Mouse (Mus musculus) E14TG2a.4 (cell line): ENCODE measurements around the gene Etv3.
A peak's percentile ranks its signal among the peaks of the same experiment; 100 is the strongest.

ENCODE experiments used
- H3K27me3 ChIP-seq: 2 replicates; pipeline ENCODE4 v1.6.1; 2014; ENCODE audit warnings: low read length, control low read depth; ENCODE audit not compliant: insufficient read depth
- H3K36me3 ChIP-seq: 2 replicates; pipeline ENCODE4 v1.6.1; 2014; ENCODE audit warnings: low read length, control low read depth; ENCODE audit not compliant: insufficient read depth
- H3K4me1 ChIP-seq: replicated peaks from 2 replicates; pipeline ENCODE4 v1.6.1; 2014; ENCODE audit warnings: low read depth, low read length, control low read depth
- H3K4me3 ChIP-seq: replicated peaks from 2 replicates; pipeline ENCODE4 v1.5.1; 2014; ENCODE audit warnings: mild to moderate bottlenecking, low read length
- H3K9me3 ChIP-seq: 2 replicates; pipeline ENCODE4 v1.6.1; 2014; ENCODE audit warnings: low read length, control low read depth
- CTCF ChIP-seq: conservative IDR thresholded peaks from 2 replicates; pipeline ENCODE4 v1.5.1; 2014; ENCODE audit warnings: low read length
- NANOG ChIP-seq: IDR thresholded peaks from 2 replicates; pipeline ENCODE4 v1.6.1; 2014; ENCODE audit warnings: borderline replicate concordance, low read length, mixed read lengths
- POU5F1 ChIP-seq: IDR thresholded peaks from 2 replicates; pipeline ENCODE4 v1.6.1; 2014; ENCODE audit warnings: low read length, borderline replicate concordance

The Etv3 gene

DNA sequence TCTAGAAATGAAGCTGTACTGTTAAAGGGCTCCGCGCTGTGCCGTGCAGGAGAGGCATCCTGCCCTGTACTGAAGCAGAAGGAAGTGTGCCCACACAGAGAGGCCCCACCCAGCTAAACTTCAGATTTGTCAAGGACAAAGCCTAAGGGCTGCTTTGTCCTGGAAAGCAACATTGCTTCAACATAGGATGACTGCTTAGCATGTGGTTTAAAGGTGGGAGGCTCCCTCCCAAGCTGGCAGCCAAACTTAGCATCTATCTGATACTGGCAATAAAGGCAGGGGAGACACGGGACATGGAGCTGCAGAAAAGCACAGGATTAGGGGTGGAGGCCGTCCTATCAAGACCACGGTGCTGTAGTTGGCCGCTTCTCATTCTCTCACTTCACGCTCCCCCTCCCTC lies 24.1 kb upstream of the Etv3 start:
- TF ChIP-seq NANOG, result no peak
- peaks cover 55% of the 10 kb centered on the region for H3K4me1 ChIP-seq
- no peaks in the 10 kb centered on the region for H3K36me3 ChIP-seq
- peaks cover 4% of the 10 kb centered on the region; the same call in 1 of the 2 replicates for H3K9me3 ChIP-seq
- H3K27me3 ChIP-seq, result peaks cover 7% of the 10 kb centered on the region
- peak overlapping the region; percentile 3; the same call in 1 of the 2 replicates for H3K4me3 ChIP-seq

DNA sequence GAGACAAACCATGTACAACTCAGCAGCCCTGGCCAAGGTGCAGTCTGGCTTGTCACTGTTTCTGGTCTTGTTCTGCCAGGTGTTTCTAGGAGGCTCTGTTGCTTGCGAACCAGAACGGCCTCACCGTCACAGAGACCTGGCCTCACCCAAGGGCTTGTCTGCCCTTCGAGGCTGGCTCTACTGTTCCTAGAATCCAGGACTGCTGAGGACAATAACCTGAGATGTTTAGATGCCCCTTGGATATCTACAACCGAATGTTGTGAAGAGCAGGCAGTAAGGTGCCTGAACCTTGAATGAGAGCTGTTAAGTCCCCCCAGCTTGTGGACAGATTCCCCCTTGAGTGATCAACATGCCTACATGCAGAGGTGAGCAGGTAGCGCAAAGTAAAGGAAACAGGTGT lies 22.4 kb upstream of the Etv3 start:
- H3K36me3 ChIP-seq, result no peaks in the 10 kb centered on the region
- no peak for TF ChIP-seq POU5F1
- no peak for TF ChIP-seq CTCF
- no peak for TF ChIP-seq NANOG
- H3K9me3 ChIP-seq, result peaks cover 4% of the 10 kb centered on the region; the same call in 1 of the 2 replicates
- peaks cover 7% of the 10 kb centered on the region for H3K27me3 ChIP-seq
- peaks cover 55% of the 10 kb centered on the region for H3K4me1 ChIP-seq
- no peak overlapping the region for H3K4me3 ChIP-seq

DNA sequence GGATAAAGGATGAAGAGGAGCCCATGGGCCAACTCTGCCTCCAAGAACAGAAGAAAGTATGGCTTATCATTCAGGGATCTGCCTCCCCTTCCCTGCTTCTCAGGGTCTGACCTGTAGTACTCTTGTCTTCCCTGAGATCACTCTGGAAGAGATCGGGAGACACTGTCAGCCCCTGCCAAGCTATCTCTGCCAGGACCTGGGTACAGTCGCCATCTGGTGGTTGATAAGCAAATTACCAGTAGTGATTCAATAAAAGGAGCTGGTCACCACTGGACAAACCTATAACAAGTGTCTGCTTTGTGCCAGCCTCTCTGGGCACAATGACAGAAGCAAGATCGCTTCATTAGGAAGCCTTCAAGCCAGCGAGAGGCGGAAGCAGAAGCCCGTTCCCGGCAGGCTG lies 20.9 kb upstream of the Etv3 start:
- Histone ChIP-seq H3K36me3 (no peaks in the 10 kb centered on the region), H3K4me1 (peaks cover 56% of the 10 kb centered on the region), H3K4me3 (no peak overlapping the region), H3K9me3 (peaks cover 4% of the 10 kb centered on the region; the same call in 1 of the 2 replicates), H3K27me3 (peaks cover 14% of the 10 kb centered on the region)
- TF ChIP-seq NANOG, result no peak
- no peak for TF ChIP-seq POU5F1
- peak; percentile 68 for TF ChIP-seq CTCF

DNA sequence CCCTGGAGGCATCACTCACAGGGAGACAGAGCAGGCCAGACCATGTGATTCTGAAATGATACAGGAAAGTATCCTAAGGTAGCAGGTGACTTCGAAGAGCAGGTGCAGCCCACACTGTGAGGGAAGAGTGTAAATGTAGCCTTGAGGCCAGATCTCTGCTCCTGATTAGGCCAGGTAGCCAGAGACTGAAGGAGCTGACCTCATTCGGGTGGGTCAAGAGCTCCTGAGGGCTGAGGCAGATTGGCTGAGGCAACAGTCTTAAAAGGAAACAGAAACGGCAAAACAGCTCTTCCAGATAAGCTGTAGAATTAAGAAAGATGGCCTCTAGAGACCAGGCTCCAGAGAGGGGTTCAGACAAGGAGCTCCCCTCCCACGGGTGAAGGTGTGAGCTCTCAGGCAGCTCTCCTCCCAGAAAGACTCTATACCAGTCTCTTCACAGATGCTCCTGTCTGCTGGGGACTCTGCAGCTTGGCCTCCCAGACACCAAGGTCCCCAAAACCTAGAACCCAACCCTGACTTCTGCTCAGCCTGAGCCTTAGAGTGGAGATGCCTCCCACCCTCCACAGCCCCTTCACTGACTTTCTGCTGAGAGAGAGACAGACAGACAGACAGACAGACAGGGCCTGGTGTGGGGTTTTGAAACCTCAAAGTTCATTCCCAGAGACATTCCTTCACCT lies 20.3 kb upstream of the Etv3 start:
- no peak for TF ChIP-seq POU5F1
- no peak for TF ChIP-seq NANOG
- no peak for TF ChIP-seq CTCF
- Histone ChIP-seq H3K27me3 (peaks cover 17% of the 10 kb centered on the region), H3K4me3 (no peak overlapping the region), H3K4me1 (peaks cover 50% of the 10 kb centered on the region), H3K36me3 (no peaks in the 10 kb centered on the region), H3K9me3 (peaks cover 4% of the 10 kb centered on the region; the same call in 1 of the 2 replicates)

DNA sequence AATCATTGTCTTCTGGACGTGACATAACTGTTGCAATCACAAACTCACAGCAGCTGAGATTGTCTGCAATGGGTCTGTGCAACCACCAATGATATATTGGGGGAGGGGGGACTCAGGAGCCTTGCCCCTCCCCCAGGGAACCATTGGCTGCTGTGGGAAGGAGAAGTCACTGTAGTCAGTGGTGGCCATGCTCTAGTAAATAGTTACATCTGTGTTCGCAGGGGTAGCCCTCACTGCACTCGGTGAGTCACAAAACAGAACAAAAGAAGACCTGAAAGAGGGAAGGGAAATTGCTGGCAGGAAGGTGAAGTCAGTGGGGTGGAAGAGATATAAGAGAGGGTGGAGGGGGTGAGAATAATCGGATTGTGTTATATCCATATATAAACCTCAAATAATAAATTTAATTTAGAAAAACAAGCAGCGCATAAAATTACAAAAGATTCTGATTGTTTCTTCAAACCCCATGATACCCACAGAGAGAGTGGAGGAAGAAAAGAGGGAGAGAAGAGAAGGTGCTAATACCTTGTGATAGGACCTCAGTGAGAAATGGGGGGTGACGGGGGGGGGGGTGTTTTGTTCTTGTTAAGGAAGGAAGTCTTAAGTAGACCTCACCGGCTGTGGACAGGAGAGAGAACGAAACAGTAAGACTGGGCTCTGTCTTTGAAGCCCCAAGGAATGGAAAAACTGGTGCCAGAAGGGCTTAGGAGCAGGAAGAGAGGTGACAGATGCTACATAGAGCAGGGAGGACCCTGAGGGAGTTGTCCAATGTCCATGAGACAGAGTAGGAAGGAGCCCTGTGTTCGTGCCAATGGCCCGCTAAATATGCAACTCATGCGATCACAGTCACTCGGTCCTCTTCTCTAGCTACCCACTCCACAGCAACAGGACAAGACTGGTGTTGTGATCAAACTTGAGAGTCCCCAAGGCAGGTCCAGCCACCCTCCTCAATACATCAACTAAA lies 18.5 kb upstream of the Etv3 start:
- H3K9me3 ChIP-seq, result peaks cover 4% of the 10 kb centered on the region; the same call in 1 of the 2 replicates
- H3K27me3 ChIP-seq, result peaks cover 24% of the 10 kb centered on the region
- no peak for TF ChIP-seq NANOG
- no peaks in the 10 kb centered on the region for H3K36me3 ChIP-seq
- no peak overlapping the region for H3K4me3 ChIP-seq
- peaks cover 41% of the 10 kb centered on the region for H3K4me1 ChIP-seq

DNA sequence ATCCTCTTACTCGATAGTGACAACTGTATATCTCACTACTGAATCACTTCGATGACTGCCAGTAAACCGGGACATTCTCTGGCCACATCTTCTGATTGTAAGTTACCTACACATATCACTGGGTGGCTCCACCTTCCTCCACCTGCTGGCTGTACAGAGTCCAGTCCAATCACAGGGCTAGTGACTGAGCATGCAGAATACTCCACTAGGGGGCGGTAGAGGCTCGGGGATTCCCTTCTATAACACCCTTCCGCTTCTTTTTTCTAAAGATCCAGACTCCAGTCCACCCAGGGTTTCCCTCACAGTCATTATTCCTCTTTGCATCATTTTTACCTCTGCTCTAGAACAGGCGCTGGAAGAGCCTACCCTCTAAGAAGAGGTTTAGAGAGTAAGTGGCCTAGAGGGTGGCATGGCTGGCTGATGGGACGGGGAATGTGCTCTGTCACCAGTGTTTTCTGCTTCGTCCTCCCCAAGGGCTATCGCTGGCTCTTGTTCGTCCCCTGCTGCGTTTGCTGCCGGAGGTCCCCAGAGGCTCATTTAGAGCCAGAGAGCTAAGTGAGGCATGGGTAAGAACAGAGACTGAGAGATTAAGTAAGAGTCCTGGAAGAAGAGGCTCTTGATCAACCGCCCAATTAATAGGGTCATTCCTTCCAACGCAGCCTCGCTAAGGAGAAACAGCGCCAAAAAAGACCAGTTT lies 16.9 kb upstream of the Etv3 start:
- H3K4me3 ChIP-seq, result no peak overlapping the region
- H3K36me3 ChIP-seq, result no peaks in the 10 kb centered on the region
- peak; percentile 72 for TF ChIP-seq CTCF
- TF ChIP-seq NANOG, result no peak
- no peak for TF ChIP-seq POU5F1
- peaks cover 17% of the 10 kb centered on the region; the same call in 1 of the 2 replicates for H3K27me3 ChIP-seq
- peaks cover 4% of the 10 kb centered on the region; the same call in 1 of the 2 replicates for H3K9me3 ChIP-seq
- H3K4me1 ChIP-seq, result peaks cover 43% of the 10 kb centered on the region

DNA sequence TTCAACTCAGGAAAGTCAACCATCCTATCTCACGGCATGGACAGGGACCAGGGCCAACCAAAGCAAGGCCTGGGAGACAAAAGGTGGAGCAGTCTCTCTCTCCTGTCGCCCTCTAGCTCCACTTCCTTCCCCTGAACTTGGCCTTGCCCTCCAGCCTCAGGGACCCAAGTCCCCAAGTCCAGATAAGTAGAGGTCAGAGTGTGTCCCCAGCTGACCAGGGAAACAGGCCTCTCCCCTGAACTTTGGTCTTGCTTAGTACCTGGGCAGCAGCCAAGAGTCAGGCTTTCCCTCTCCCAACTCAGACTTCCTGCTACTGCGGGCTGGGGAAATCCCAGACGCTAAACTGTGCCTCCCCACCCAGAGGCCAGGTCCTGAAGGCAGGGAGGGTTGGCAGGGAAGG lies 16.1 kb upstream of the Etv3 start:
- Histone ChIP-seq H3K4me3 (no peak overlapping the region), H3K27me3 (peaks cover 17% of the 10 kb centered on the region; the same call in 1 of the 2 replicates), H3K36me3 (no peaks in the 10 kb centered on the region), H3K9me3 (peaks cover 4% of the 10 kb centered on the region; the same call in 1 of the 2 replicates), H3K4me1 (peaks cover 37% of the 10 kb centered on the region)
- TF ChIP-seq POU5F1, result no peak
- no peak for TF ChIP-seq CTCF
- TF ChIP-seq NANOG, result no peak

DNA sequence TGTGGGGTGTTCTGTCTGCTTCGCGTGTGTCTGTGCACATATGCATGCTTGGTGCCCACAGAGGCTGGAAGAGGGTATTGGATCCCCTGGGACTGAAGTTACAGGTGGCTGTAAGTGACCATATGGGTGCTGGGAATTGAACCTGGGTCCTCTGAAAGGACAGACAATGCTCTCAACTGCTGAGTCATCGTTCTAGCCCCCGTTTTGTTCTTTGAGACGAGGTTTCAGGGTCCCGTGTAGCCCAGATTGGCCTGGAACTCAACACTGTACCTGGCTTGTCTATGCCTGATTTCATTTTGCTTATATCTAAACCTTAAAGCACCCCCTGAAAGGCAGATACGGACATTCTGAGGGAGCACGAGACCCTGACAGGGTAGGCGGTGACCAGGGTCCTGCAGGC lies 14.4 kb upstream of the Etv3 start:
- peaks cover 37% of the 10 kb centered on the region for H3K4me1 ChIP-seq
- H3K9me3 ChIP-seq, result peaks cover 11% of the 10 kb centered on the region; the same call in 1 of the 2 replicates
- TF ChIP-seq CTCF (no peak), POU5F1 (no peak)
- H3K4me3 ChIP-seq, result no peak overlapping the region
- H3K27me3 ChIP-seq, result peaks cover 17% of the 10 kb centered on the region; the same call in 1 of the 2 replicates
- H3K36me3 ChIP-seq, result no peaks in the 10 kb centered on the region
